Mouse (Mus musculus) kidney, embryonic 16.5 days (tissue): ENCODE measurements around the gene Duxbl3. TPM values are rescaled to one million over a fixed set of nuclear protein-coding genes. Genes with fewer than 3 reads are reported as not detected.

Experiments
- ATAC-seq: fragments of 200-750 bp; cut with Nextera tagmentation; 2 replicates; pipeline ENCODE4 v1.8.0; 2017; ENCODE audit warnings: moderate TSS enrichment; ENCODE audit not compliant: low FRiP score, low TSS enrichment
- H3K27ac ChIP-seq: fragments of 300-500 bp; sonication (generic); 2 replicates; pipeline ENCODE4 v1.5.1; 2014; ENCODE audit warnings: low read length
- H3K27me3 ChIP-seq: fragments of 300-500 bp; sonication (generic); 2 replicates; pipeline ENCODE4 v1.6.1; 2014; ENCODE audit warnings: low read length, control low read depth, mixed read lengths; ENCODE audit not compliant: insufficient read depth
- H3K36me3 ChIP-seq: fragments of 300-500 bp; sonication (generic); 2 replicates; pipeline ENCODE4 v1.6.1; 2014; ENCODE audit warnings: low read length, control low read depth, mixed read lengths; ENCODE audit not compliant: insufficient read depth
- H3K4me1 ChIP-seq: fragments of 300-500 bp; sonication (generic); 2 replicates; pipeline ENCODE4 v1.6.1; 2014; ENCODE audit warnings: low read length, control low read depth, mixed read lengths; ENCODE audit not compliant: insufficient read depth
- H3K4me2 ChIP-seq: fragments of 300-500 bp; sonication (generic); replicated peaks from 2 replicates; pipeline ENCODE4 v1.6.1; 2014; ENCODE audit warnings: low read depth, low read length
- H3K4me3 ChIP-seq: fragments of 300-500 bp; sonication (generic); 2 replicates; pipeline ENCODE4 v1.5.1; 2014; ENCODE audit warnings: mild to moderate bottlenecking, low read length
- H3K9ac ChIP-seq: fragments of 300-500 bp; sonication (generic); replicated peaks from 2 replicates; pipeline ENCODE4 v1.6.1; 2014; ENCODE audit warnings: low read length
- H3K9me3 ChIP-seq: fragments of 300-500 bp; sonication (generic); 2 replicates; pipeline ENCODE4 v1.6.1; 2016; ENCODE audit warnings: low read length, control low read depth
- WGBS: fragments of 180-500 bp; shearing (Covaris S2); extraction: QIAGEN DNeasy Blood & Tissue Kit; methylation state at CpG from one replicate; pipeline ENCODE4 v1.1.7; 2014; 5-methylcytosine and 5-hydroxymethylcytosine counted together
- polyA plus RNA-seq: library from polyadenylated mRNA; unstranded; fragments of >200 nt; fragmentation: Nextera tagmentation; extraction: Ambion mirVana; gene quantifications from 2 replicates; pipeline ENCODE4 v1.2.1, GENCODE M21; 2015

Gene Duxbl3
- polyA plus RNA-seq, 1 experiment from 2014 or later, result 1.4 TPM

DNA sequence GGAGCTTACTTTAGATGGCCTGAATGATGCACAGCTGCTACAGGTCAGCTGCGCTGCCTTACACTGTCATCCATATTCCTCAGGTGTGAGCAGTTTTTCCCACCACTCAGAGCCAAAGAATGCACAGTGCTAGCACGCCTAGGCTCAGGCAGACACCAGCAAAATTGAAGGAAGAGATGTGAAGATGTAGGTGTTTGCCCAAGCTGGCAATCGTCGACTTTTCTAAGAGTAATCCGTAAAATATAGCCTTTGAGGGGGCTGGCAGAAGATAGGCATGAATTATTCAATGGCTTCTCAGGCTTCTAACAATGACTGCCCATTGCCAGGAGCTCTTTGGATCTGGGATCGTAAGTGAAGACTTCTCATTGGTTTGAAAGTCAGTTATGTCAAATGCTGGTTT, 51.1 kb downstream of the Duxbl3 start:
- Histone ChIP-seq H3K4me1 (no peaks in the 10 kb centered on the region), H3K27ac (no peak overlapping the region), H3K4me3 (no peak overlapping the region), H3K4me2 (no peak overlapping the region), H3K9me3 (no peaks in the 10 kb centered on the region), H3K36me3 (no peaks in the 10 kb centered on the region), H3K27me3 (no peaks in the 10 kb centered on the region), H3K9ac (no peak overlapping the region)
- no peak for ATAC-seq
- WGBS, result 88% methylated on average over 6 of the region's 6 CpGs

DNA sequence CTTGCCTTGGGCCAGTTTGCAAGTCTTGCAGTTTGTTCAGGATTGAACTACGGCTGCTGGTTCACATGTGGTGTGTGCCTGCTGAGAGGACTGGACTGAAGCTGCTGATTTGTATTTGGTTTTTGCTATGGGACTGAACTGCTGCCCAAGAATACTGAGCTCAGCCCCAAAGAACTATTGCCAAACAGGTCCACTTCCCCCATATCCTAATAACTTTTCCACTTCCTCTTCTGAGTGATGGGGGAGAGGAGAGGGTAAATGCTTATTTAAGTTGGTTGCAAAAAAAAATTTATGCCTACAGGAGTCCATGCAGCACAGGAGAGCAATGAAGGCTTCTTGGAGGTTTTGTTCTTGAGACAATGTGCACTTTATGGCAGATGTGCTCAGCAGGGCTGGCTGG, 51.7 kb downstream of the Duxbl3 start:
- H3K36me3 ChIP-seq, result no peaks in the 10 kb centered on the region
- no peak overlapping the region for H3K4me2 ChIP-seq
- ATAC-seq, result no peak
- H3K4me1 ChIP-seq, result no peaks in the 10 kb centered on the region
- no peak overlapping the region for H3K27ac ChIP-seq
- H3K9me3 ChIP-seq, result no peaks in the 10 kb centered on the region
- H3K27me3 ChIP-seq, result no peaks in the 10 kb centered on the region
- 90% methylated on average over 1 of the region's 1 CpGs for WGBS
- no peak overlapping the region for H3K9ac ChIP-seq
- no peak overlapping the region for H3K4me3 ChIP-seq

DNA sequence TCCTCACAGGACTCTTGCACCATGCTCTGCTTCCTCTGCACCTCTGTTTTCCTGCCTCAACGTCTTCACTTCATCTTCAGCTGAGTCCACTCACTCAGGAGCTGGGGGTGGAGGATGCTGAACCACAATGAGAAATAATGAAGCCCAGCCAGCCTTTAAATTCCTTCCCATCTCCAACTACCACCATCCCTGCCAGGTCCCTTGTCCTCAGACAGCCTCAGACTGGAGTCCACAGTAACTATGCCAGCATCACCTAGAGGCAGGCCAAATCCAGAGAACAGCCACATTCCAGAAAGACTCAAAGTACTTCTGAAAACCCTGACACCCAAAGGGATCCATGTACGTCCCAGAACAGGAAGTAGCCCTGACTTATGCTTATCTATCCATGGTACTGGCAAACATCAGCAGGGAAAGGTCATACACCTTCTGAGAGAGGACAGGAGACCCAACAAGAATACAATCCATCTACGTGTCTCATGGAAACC, 58.5 kb downstream of the Duxbl3 start:
- H3K4me1 ChIP-seq, result no peaks in the 10 kb centered on the region
- H3K4me2 ChIP-seq, result no peak overlapping the region
- no peak overlapping the region for H3K27ac ChIP-seq
- no peak overlapping the region for H3K9ac ChIP-seq
- H3K36me3 ChIP-seq, result no peaks in the 10 kb centered on the region
- ATAC-seq, result no peak
- H3K4me3 ChIP-seq, result no peak overlapping the region
- H3K9me3 ChIP-seq, result no peaks in the 10 kb centered on the region
- H3K27me3 ChIP-seq, result no peaks in the 10 kb centered on the region
- WGBS, result 76% methylated on average over 3 of the region's 3 CpGs

Other genes starting within 250 kb of the Duxbl3 start
- gene Gm9780, start 215.3 kb upstream of the Duxbl3 start, polyA plus RNA-seq, result 35.4 and 41.6 TPM in 2 replicates
- 49.9 and 55.1 TPM in 2 replicates for gene Tmem254c, start 190.6 kb upstream of the Duxbl3 start, polyA plus RNA-seq
- gene Cphx2, start 176.4 kb upstream of the Duxbl3 start, polyA plus RNA-seq, result not detected in 2 replicates
- gene Cphx3, start 175.7 kb upstream of the Duxbl3 start, polyA plus RNA-seq, result 0.21 TPM in 1 of 2 replicates, not detected in the other
- 0.55 and 1.4 TPM in 2 replicates for gene Duxbl2, start 139.6 kb upstream of the Duxbl3 start, polyA plus RNA-seq
- 27.8 and 32.0 TPM in 2 replicates for gene Plac9b, start 75.5 kb upstream of the Duxbl3 start, polyA plus RNA-seq
- 37.9 and 40.3 TPM in 2 replicates for gene Tmem254b, start 50.9 kb upstream of the Duxbl3 start, polyA plus RNA-seq